Mouse (Mus musculus) effector memory CD4-positive, alpha-beta T cell, adult 7 months (primary cell): ENCODE data around the gene Alox8. TPM values are rescaled to one million over a fixed set of nuclear protein-coding genes. Genes with fewer than 3 reads are reported as not detected.

Source experiments
- polyA plus RNA-seq: library from polyadenylated mRNA; unstranded; fragments of 100-300 nt; shearing (Covaris generic); gene quantifications from one replicate; pipeline ENCODE4 v1.2.1, GENCODE M21; 2017

Gene Alox8
- 0.57 TPM for polyA plus RNA-seq

DNA sequence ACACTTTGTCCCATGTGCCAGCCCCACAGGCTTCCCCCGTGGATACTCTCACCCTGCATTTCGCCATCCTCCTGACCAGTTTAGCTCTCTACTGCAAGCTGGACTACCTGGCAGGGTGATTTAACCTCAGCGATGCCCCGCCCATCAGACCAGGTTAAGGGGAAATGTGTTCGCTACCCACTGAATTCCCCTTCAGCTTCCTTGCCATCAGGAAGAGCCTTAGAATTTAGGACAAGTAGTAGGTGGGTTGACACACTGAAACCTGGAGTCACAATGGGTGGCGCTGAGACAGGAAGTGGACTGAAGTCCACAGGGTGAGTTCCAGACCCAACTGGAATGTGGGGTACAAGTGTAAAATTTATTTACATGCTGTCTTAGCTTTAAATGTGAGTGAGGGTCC, at the start of gene Alox8:
Gene Alox8, minus strand, starts transcription at position 101 of the 400 bp plus-strand sequence.

DNA sequence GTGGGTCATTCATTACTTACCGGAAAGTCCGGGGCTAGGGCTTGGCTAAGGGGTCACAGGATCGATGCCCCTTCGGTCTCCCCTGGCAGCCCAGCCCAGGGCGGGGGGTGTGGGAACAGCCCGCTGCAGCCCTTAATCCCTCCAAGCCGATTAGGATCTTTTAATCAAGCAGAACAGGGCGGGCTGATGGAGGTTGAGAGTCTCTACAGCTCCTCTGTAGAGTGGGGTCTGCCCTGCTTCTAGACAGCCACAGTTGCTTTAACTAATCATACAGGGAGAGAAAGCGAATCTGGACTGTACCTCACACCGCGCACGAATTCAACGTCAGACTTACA, 39.2 kb upstream of the Alox8 start, which contains the start of gene Gucy2e:
Gene Gucy2e, minus strand, starts transcription at position 111 of the 335 bp plus-strand sequence.

DNA sequence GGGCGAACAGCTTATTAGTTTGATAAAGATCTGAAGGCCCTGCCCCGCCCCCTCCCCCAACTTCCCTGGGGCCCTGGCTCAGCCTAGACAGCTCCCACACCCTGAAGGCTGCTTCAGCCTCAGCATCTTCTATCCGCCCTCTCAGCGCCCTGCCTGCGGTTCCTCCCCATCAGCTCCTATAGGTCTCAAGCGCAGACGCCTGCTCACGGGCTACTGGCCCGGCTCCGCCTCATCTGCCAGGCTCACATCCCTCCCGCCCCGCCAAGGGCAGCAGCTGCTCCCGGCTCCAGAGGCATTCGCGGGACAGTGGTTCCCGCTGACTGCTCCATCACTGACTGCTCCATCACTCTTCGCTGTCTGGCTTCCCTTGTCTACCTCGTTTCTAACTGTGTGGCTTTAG, 40.8 kb downstream of the Alox8 start, which contains the start of gene Alox12b:
Gene Alox12b, plus strand, starts transcription at position 190 of the 400 bp plus-strand sequence.

Other genes with a start within 250 kb of the Alox8 start
- 0.24 TPM for gene Arhgef15, start 240.4 kb downstream of the Alox8 start, polyA plus RNA-seq
- gene Slc25a35, start 229.7 kb downstream of the Alox8 start, polyA plus RNA-seq, result 4.6 TPM
- 3.6 TPM for gene Rangrf, start 222.7 kb downstream of the Alox8 start, polyA plus RNA-seq
- 1.8 TPM for gene Pfas, start 189.4 kb downstream of the Alox8 start, polyA plus RNA-seq
- 15.3 TPM for gene Ctc1, start 181.9 kb downstream of the Alox8 start, polyA plus RNA-seq
- gene Aurkb, start 152.2 kb downstream of the Alox8 start, polyA plus RNA-seq, result 2.2 TPM
- gene Borcs6, start 138.1 kb downstream of the Alox8 start, polyA plus RNA-seq, result 5.9 TPM
- gene Tmem107, start 127.0 kb downstream of the Alox8 start, polyA plus RNA-seq, result 13.6 TPM
- 250 TPM for gene Vamp2, start 109.4 kb downstream of the Alox8 start, polyA plus RNA-seq
- gene Per1, start 102.6 kb downstream of the Alox8 start, polyA plus RNA-seq, result 81.1 TPM
- gene Hes7, start 77.4 kb downstream of the Alox8 start, polyA plus RNA-seq, result 0.35 TPM
- 0.63 TPM for gene 9130213A22Rik, start 75.3 kb downstream of the Alox8 start, polyA plus RNA-seq
- gene Aloxe3, start 71.9 kb downstream of the Alox8 start, polyA plus RNA-seq, result 0.69 TPM
- gene Alox12b, start 40.9 kb downstream of the Alox8 start, polyA plus RNA-seq, result not detected
- 0.10 TPM for gene Gucy2e, start 39.2 kb upstream of the Alox8 start, polyA plus RNA-seq
- 9.9 TPM for gene Cntrob, start 125.9 kb upstream of the Alox8 start, polyA plus RNA-seq
- gene Trappc1, start 126.1 kb upstream of the Alox8 start, polyA plus RNA-seq, result 43.0 TPM
- 0.65 TPM for gene Kcnab3, start 128.4 kb upstream of the Alox8 start, polyA plus RNA-seq
- gene Rnf227, start 142.6 kb upstream of the Alox8 start, polyA plus RNA-seq, result 2.2 TPM
- 65.5 TPM for gene Chd3, start 171.6 kb upstream of the Alox8 start, polyA plus RNA-seq
- 45.5 TPM for gene Naa38, start 197.6 kb upstream of the Alox8 start, polyA plus RNA-seq
- 28.4 TPM for gene Cyb5d1, start 197.8 kb upstream of the Alox8 start, polyA plus RNA-seq
- gene Tmem88, start 200.4 kb upstream of the Alox8 start, polyA plus RNA-seq, result 3.3 TPM
- 55.7 TPM for gene Kdm6b, start 215.8 kb upstream of the Alox8 start, polyA plus RNA-seq